Mouse (Mus musculus) large intestine, adult 2 months (tissue): Measurements from ENCODE around the gene Kat5. TPM values are rescaled to one million over a fixed set of nuclear protein-coding genes. Genes with fewer than 3 reads are reported as not detected.

Experiments
- DNase-seq: peaks from one replicate; pipeline ENCODE4 v3.0.0-alpha.2; 2012; ENCODE audit warnings: low read depth, low spot score
- WGBS: fragments of 180-500 bp; shearing (Covaris S2); methylation state at CpG from one replicate; pipeline ENCODE4 v1.1.7; 2018; 5-methylcytosine and 5-hydroxymethylcytosine counted together
- polyA plus RNA-seq: library from polyadenylated mRNA; depleted of rRNA; stranded (reverse); fragments of >200 nt; gene quantifications from 2 replicates; pipeline ENCODE4 v1.2.3, GENCODE M21; 2012; rRNA removed

Gene Kat5
- polyA plus RNA-seq, 1 experiment: 43.6 TPM

GRCm38 (mm10) chr19:5554212-5554611, 55.8 kb downstream of the Kat5 start:
- no peak for DNase-seq
- 37% methylated on average over 14 of the region's 14 CpGs for WGBS

DNA sequence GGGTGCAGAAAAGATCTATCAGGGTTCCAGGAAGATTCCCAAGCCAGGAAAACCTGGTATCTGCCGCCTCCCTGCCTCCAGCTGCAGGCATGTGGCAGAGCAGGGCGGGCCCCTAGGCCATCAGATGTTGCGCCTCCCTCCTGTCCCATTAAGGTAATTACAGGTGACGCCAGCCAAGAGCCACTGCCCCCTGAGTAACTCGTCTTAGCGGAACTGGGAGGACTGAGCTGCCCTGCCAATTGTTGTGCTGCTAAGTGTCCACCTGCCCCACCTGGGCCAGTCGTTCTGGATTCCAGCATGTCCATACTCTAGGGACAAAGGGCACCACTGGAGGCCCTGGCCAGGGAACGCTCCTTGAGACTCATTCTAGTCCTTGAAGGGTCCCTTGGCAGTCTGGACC, 56.2 kb downstream of the Kat5 start:
- DNase-seq: no peak
- 21% methylated on average over 8 of the region's 8 CpGs for WGBS

Other genes starting within 250 kb of the Kat5 start
- 26.9 and 35.5 TPM in 2 replicates for gene Eif1ad, start 243.5 kb downstream of the Kat5 start, polyA plus RNA-seq
- gene Banf1, start 243.1 kb downstream of the Kat5 start, polyA plus RNA-seq: 196 and 232 TPM in 2 replicates
- gene Sart1, start 221.5 kb downstream of the Kat5 start, polyA plus RNA-seq: 23.3 and 25.3 TPM in 2 replicates
- 0.45 and 1.2 TPM in 2 replicates for gene Tsga10ip, start 207.7 kb downstream of the Kat5 start, polyA plus RNA-seq
- gene Drap1, start 185.3 kb downstream of the Kat5 start, polyA plus RNA-seq: 98.0 and 108 TPM in 2 replicates
- 51.9 and 55.5 TPM in 2 replicates for gene AI837181, start 185.1 kb downstream of the Kat5 start, polyA plus RNA-seq
- 0.12 and 0.60 TPM in 2 replicates for gene Fosl1, start 162.7 kb downstream of the Kat5 start, polyA plus RNA-seq
- gene Ccdc85b, start 152.3 kb downstream of the Kat5 start, polyA plus RNA-seq: 2.1 and 2.4 TPM in 2 replicates
- gene Fibp, start 149.6 kb downstream of the Kat5 start, polyA plus RNA-seq: 140 and 162 TPM in 2 replicates
- 12.4 and 14.9 TPM in 2 replicates for gene Ctsw, start 141.7 kb downstream of the Kat5 start, polyA plus RNA-seq
- 30.2 and 37.5 TPM in 2 replicates for gene Efemp2, start 136.3 kb downstream of the Kat5 start, polyA plus RNA-seq
- gene Mus81, start 121.8 kb downstream of the Kat5 start, polyA plus RNA-seq: 23.6 and 29.1 TPM in 2 replicates
- 697 and 725 TPM in 2 replicates for gene Cfl1, start 119.8 kb downstream of the Kat5 start, polyA plus RNA-seq
- 0.14 and 0.15 TPM in 2 replicates for gene 1700020D05Rik, start 106.5 kb downstream of the Kat5 start, polyA plus RNA-seq
- gene Snx32, start 99.7 kb downstream of the Kat5 start, polyA plus RNA-seq: 3.2 and 3.7 TPM in 2 replicates
- 26.6 and 45.5 TPM in 2 replicates for gene Ovol1, start 49.6 kb downstream of the Kat5 start, polyA plus RNA-seq
- gene Ap5b1, start 42.2 kb downstream of the Kat5 start, polyA plus RNA-seq: 11.9 and 19.5 TPM in 2 replicates
- 45.1 and 47.1 TPM in 2 replicates for gene Rnaseh2c, start 8.4 kb downstream of the Kat5 start, polyA plus RNA-seq
- gene Rela, start 27.2 kb upstream of the Kat5 start, polyA plus RNA-seq: 46.7 and 47.6 TPM in 2 replicates
- 34.3 and 39.7 TPM in 2 replicates for gene Sipa1, start 53.5 kb upstream of the Kat5 start, polyA plus RNA-seq
- 71.1 and 90.9 TPM in 2 replicates for gene Map3k11, start 78.5 kb upstream of the Kat5 start, polyA plus RNA-seq
- 71.8 and 89.0 TPM in 2 replicates for gene Pcnx3, start 78.7 kb upstream of the Kat5 start, polyA plus RNA-seq
- 0.18 TPM in 1 of 2 replicates, not detected in the other for gene Kcnk7, start 94.1 kb upstream of the Kat5 start, polyA plus RNA-seq
- gene Ehbp1l1, start 116.1 kb upstream of the Kat5 start, polyA plus RNA-seq: 45.1 and 63.8 TPM in 2 replicates
- gene Fam89b, start 119.4 kb upstream of the Kat5 start, polyA plus RNA-seq: 65.4 and 79.8 TPM in 2 replicates
- 18.4 and 19.9 TPM in 2 replicates for gene Ltbp3, start 130.7 kb upstream of the Kat5 start, polyA plus RNA-seq
- gene Scyl1, start 161.2 kb upstream of the Kat5 start, polyA plus RNA-seq: 53.6 and 70.8 TPM in 2 replicates